Mouse (Mus musculus) kidney, adult 2 months (tissue): Measurements from ENCODE around the gene Tox3.

ENCODE experiments used
- CTCF ChIP-seq: fragments of 200-500 bp; conservative IDR thresholded peaks from 2 replicates; pipeline ENCODE4 v1.5.1; 2011; ENCODE audit warnings: low read depth, mild to moderate bottlenecking, control low read depth, low read length, moderate library complexity, mixed read lengths; ENCODE audit not compliant: insufficient read depth, insufficient read length
- POLR2A ChIP-seq: fragments of 200-500 bp; IDR thresholded peaks from one replicate; pipeline ENCODE4 v1.6.1; 2011; ENCODE audit warnings: low read depth, low read length, control low read depth

DNA sequence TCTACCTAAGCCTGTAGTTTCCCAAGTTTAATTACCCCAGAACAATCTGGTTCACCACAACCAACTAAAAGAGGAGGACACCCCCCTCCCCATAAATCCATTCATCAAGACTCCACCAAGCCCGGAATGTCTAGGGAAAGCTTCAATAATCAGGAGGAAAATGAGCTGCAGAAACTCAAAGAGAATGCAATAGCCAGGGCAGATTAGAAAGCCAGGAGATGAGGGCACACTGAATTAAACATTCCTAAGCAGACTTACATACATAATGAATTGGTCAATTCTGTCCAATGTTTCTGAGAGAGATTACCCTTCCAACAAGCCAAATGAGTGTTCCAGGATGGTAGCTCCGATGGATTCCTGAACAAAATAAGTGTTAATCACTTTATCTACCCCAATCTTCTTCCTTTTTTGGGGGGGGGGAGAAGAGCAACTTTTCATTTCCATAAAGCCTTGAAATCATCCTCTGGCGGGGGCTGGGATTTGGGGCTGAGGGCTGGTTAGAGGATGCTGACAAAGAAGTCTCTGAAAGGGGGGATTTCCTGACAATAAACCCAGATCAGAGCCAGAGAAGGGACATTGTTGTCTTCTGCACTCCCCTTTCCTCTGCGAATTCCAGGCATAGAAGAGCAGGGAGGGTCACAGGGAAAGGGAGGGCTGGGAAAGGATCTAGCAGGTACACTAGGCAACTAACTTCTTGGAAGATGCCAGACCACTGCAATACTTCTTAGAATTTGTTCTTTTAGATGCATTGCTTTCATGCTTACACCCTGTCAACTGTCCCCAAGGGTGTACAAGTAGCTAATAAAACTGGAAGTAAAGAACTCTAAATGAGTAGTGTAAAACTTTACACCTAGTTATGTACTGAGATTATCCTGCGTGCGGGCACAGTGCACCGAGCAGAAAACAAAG, 17.5 kb downstream of the Tox3 start:
- TF ChIP-seq CTCF (no peak), POLR2A (no peak)
